Mouse (Mus musculus): ENCODE results near the gene Fbxl18. TPM values are rescaled to one million over a fixed set of nuclear protein-coding genes. Genes with fewer than 3 reads are reported as not detected.

Gene Fbxl18
- polyA plus RNA-seq, 1 experiment from 2014 or later = 16.5 TPM

GRCm38 (mm10) chr5:142912320-142912719 is 17.1 kb upstream of the Fbxl18 start:
- no peak overlapping the region for H3K27ac ChIP-seq
- WGBS = 95% methylated on average over 3 of the region's 3 CpGs
- no peaks in the 10 kb centered on the region for H3K27me3 ChIP-seq
- peaks cover 31% of the 10 kb centered on the region for H3K4me1 ChIP-seq
- H3K4me3 ChIP-seq = no peak overlapping the region
- H3K9ac ChIP-seq = no peak overlapping the region
- no peak for ATAC-seq (ENCODE audit: insufficient number of reproducible peaks, insufficient read depth, low FRiP score, low TSS enrichment)
- no peak overlapping the region for H3K4me2 ChIP-seq (replicated peaks)
- H3K9me3 ChIP-seq = no peaks in the 10 kb centered on the region
- no peaks in the 10 kb centered on the region for H3K36me3 ChIP-seq

GRCm38 (mm10) chr5:142911629-142912028 is 16.4 kb upstream of the Fbxl18 start:
- no peak for ATAC-seq (ENCODE audit: insufficient number of reproducible peaks, insufficient read depth, low FRiP score, low TSS enrichment)
- H3K36me3 ChIP-seq = no peaks in the 10 kb centered on the region
- no peak overlapping the region for H3K27ac ChIP-seq
- no peak overlapping the region for H3K4me3 ChIP-seq
- H3K9ac ChIP-seq = no peak overlapping the region
- H3K9me3 ChIP-seq = no peaks in the 10 kb centered on the region
- H3K4me2 ChIP-seq (replicated peaks) = no peak overlapping the region
- peaks cover 36% of the 10 kb centered on the region for H3K4me1 ChIP-seq
- WGBS = 75% methylated on average over 2 of the region's 2 CpGs
- H3K27me3 ChIP-seq = no peaks in the 10 kb centered on the region

- Histone ChIP-seq H3K36me3 (peaks cover 8% of the 10 kb centered on the region), H3K9ac (peak overlapping the region; percentile 30; the same call in 1 of the 2 replicates), H3K4me3 (no peak overlapping the region), H3K9me3 (no peaks in the 10 kb centered on the region), H3K4me2 (replicated peaks) (no peak overlapping the region), H3K27me3 (no peaks in the 10 kb centered on the region), H3K27ac (peak overlapping the region; percentile 98), H3K4me1 (peaks cover 39% of the 10 kb centered on the region)
- ATAC-seq (ENCODE audit: insufficient number of reproducible peaks, insufficient read depth, low FRiP score, low TSS enrichment) = no peak
- 42% methylated on average over 8 of the region's 8 CpGs for WGBS
These were observed 14.5 kb upstream of the Fbxl18 start for GRCm38 (mm10) chr5:142909576-142910278.

GRCm38 (mm10) chr5:142908941-142909575 is 13.8 kb upstream of the Fbxl18 start:
- ATAC-seq (ENCODE audit: insufficient number of reproducible peaks, insufficient read depth, low FRiP score, low TSS enrichment) = no peak
- H3K9me3 ChIP-seq = no peaks in the 10 kb centered on the region
- peak overlapping the region; percentile 98 for H3K27ac ChIP-seq
- H3K4me1 ChIP-seq = peaks cover 46% of the 10 kb centered on the region
- 29% methylated on average over 5 of the region's 5 CpGs for WGBS
- no peaks in the 10 kb centered on the region for H3K27me3 ChIP-seq
- H3K4me3 ChIP-seq = no peak overlapping the region
- H3K36me3 ChIP-seq = peaks cover 14% of the 10 kb centered on the region
- H3K9ac ChIP-seq = peak overlapping the region; percentile 30; the same call in 1 of the 2 replicates
- H3K4me2 ChIP-seq (replicated peaks) = no peak overlapping the region; the same call in 1 of the 2 replicates

- peak overlapping the region; percentile 76 for H3K4me2 ChIP-seq (replicated peaks)
These were observed 12.8 kb upstream of the Fbxl18 start for GRCm38 (mm10) chr5:142907803-142908559.

GRCm38 (mm10) chr5:142907048-142907802 is 12.0 kb upstream of the Fbxl18 start:
- H3K9me3 ChIP-seq = no peaks in the 10 kb centered on the region
- no peaks in the 10 kb centered on the region for H3K27me3 ChIP-seq
- H3K4me2 ChIP-seq (replicated peaks) = peak overlapping the region; percentile 76
- H3K27ac ChIP-seq = peak overlapping the region; percentile 98
- WGBS = 31% methylated on average over 14 of the region's 14 CpGs
- peaks cover 53% of the 10 kb centered on the region for H3K4me1 ChIP-seq
- no peak for ATAC-seq (ENCODE audit: insufficient number of reproducible peaks, insufficient read depth, low FRiP score, low TSS enrichment)
- H3K4me3 ChIP-seq = peak overlapping the region; percentile 94
- peak overlapping the region; percentile 69 for H3K9ac ChIP-seq
- H3K36me3 ChIP-seq = peaks cover 30% of the 10 kb centered on the region

More at GRCm38 (mm10) chr5:142907803-142908559, 12.8 kb upstream of the Fbxl18 start:
- Histone ChIP-seq H3K4me1 (peaks cover 51% of the 10 kb centered on the region), H3K4me3 (no peak overlapping the region), H3K9me3 (no peaks in the 10 kb centered on the region), H3K9ac (peak overlapping the region; percentile 69; the same call in 1 of the 2 replicates), H3K27me3 (no peaks in the 10 kb centered on the region), H3K36me3 (peaks cover 22% of the 10 kb centered on the region), H3K27ac (peak overlapping the region; percentile 98)
- ATAC-seq (ENCODE audit: insufficient number of reproducible peaks, insufficient read depth, low FRiP score, low TSS enrichment) = no peak
- 80% methylated on average over 5 of the region's 5 CpGs for WGBS

GRCm38 (mm10) chr5:142906532-142907047 is 11.4 kb upstream of the Fbxl18 start, which contains the start of gene Actb:
Gene Actb (minus strand): TSS chr5:142906754.
- Histone ChIP-seq H3K4me1 (peaks cover 53% of the 10 kb centered on the region), H3K27me3 (no peaks in the 10 kb centered on the region), H3K9ac (peak within 1 kb of the TSS; percentile 100), H3K27ac (peak within 1 kb of the TSS; percentile 100), H3K9me3 (no peaks in the 10 kb centered on the region), H3K4me2 (replicated peaks) (peak within 1 kb of the TSS; percentile 89), H3K36me3 (peaks cover 36% of the 10 kb centered on the region), H3K4me3 (peak within 1 kb of the TSS; percentile 94)
- WGBS = 1% methylated on average over 41 of the region's 41 CpGs
- ATAC-seq (ENCODE audit: insufficient number of reproducible peaks, insufficient read depth, low FRiP score, low TSS enrichment) = peak; percentile 65

GRCm38 (mm10) chr5:142905725-142906531 is 10.7 kb upstream of the Fbxl18 start:
- H3K27ac ChIP-seq = peak overlapping the region; percentile 100
- under 1% methylated on average over 84 of the region's 84 CpGs for WGBS
- H3K4me1 ChIP-seq = peaks cover 53% of the 10 kb centered on the region
- H3K4me3 ChIP-seq = peak overlapping the region; percentile 94
- peak overlapping the region; percentile 89 for H3K4me2 ChIP-seq (replicated peaks)
- H3K27me3 ChIP-seq = no peaks in the 10 kb centered on the region
- H3K9ac ChIP-seq = peak overlapping the region; percentile 100
- peak; percentile 87 for ATAC-seq (ENCODE audit: insufficient number of reproducible peaks, insufficient read depth, low FRiP score, low TSS enrichment)
- H3K9me3 ChIP-seq = no peaks in the 10 kb centered on the region
- H3K36me3 ChIP-seq = peaks cover 41% of the 10 kb centered on the region

GRCm38 (mm10) chr5:142905038-142905695 is 9.9 kb upstream of the Fbxl18 start:
- ATAC-seq (ENCODE audit: insufficient number of reproducible peaks, insufficient read depth, low FRiP score, low TSS enrichment) = 0 out of 2 replicates have a peak, but pooled peaks have one; percentile 0
- H3K27me3 ChIP-seq = no peaks in the 10 kb centered on the region
- peak overlapping the region; percentile 100 for H3K9ac ChIP-seq
- H3K4me2 ChIP-seq (replicated peaks) = peak overlapping the region; percentile 89
- WGBS = 4% methylated on average over 27 of the region's 27 CpGs
- H3K4me1 ChIP-seq = peaks cover 51% of the 10 kb centered on the region
- peak overlapping the region; percentile 94 for H3K4me3 ChIP-seq
- peak overlapping the region; percentile 100 for H3K27ac ChIP-seq
- no peaks in the 10 kb centered on the region for H3K9me3 ChIP-seq
- H3K36me3 ChIP-seq = peaks cover 47% of the 10 kb centered on the region
